Mouse (Mus musculus) right cerebral cortex, postnatal 25 days (tissue): ENCODE results near the gene Akt3.
A peak's percentile ranks its signal among the peaks of the same experiment; 100 is the strongest.

ENCODE experiments used
- DNase-seq: peaks from one replicate; pipeline ENCODE4 v3.0.0; 2022

Gene Akt3

GRCm38 (mm10) chr1:177046963-177047362 is 211.0 kb downstream of the Akt3 start:
- DNase-seq = no peak

GRCm38 (mm10) chr1:177045885-177046284 is 212.1 kb downstream of the Akt3 start:
- DNase-seq = no peak

- DNase-seq = no peak
Observed at GRCm38 (mm10) chr1:177040058-177040457, 217.9 kb downstream of the Akt3 start.

GRCm38 (mm10) chr1:177039093-177039674 is 218.8 kb downstream of the Akt3 start:
- DNase-seq = no peak

- DNase-seq = no peak
Observed at GRCm38 (mm10) chr1:177038383-177038782, 219.6 kb downstream of the Akt3 start.

GRCm38 (mm10) chr1:177035460-177035859 is 222.5 kb downstream of the Akt3 start:
- no peak for DNase-seq

GRCm38 (mm10) chr1:177032233-177032632 is 225.8 kb downstream of the Akt3 start:
- DNase-seq = no peak

GRCm38 (mm10) chr1:177031196-177031595 is 226.8 kb downstream of the Akt3 start:
- no peak for DNase-seq

- no peak for DNase-seq
Observed at GRCm38 (mm10) chr1:177030669-177031068, 227.3 kb downstream of the Akt3 start.

DNA sequence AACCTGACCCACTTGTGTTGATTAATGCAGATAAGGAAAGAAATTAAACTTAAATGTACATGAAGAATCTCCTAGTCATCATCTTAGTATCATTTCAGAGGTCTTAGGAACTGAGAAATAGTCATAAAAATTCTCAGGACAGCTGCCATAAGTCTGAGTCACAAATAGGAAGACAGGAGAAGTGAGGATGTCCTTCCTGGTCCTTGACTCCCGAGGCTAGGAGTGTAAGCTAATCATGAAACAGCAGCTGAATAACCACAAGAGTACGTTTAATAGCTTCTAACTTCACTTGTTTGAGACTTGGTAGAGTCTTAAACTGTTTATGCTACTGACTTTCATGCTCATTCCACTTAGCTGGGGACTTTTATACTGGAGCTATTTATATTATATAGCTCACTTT is 229.0 kb downstream of the Akt3 start:
- no peak for DNase-seq

GRCm38 (mm10) chr1:177027706-177028105 is 230.3 kb downstream of the Akt3 start:
- DNase-seq = peak; percentile 22

- DNase-seq = no peak
Observed at GRCm38 (mm10) chr1:177022751-177023150, 235.3 kb downstream of the Akt3 start.

GRCm38 (mm10) chr1:177019668-177020067 is 238.3 kb downstream of the Akt3 start:
- no peak for DNase-seq

- DNase-seq = no peak
Observed at GRCm38 (mm10) chr1:177018750-177019149, 239.3 kb downstream of the Akt3 start.

DNA sequence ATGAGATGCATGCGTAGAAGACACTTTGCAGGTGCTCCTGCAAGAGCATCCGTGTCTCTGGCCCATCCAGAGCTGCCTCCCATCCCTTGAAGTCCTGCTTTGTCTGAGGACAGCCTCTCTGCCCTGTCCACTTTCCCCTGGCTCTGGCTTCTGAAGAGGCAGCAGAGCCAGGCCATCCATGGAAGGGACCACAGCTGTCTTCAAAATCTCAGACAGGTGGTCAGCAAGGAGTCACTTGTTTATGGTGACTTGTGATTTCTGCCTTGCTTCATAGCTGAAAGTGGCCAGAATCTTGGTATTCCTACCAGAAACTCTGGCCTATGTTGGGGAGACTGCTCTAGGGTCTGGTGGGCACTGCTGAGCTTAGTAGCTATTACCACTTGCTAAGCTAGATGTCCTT is 241.3 kb downstream of the Akt3 start:
- no peak for DNase-seq

DNA sequence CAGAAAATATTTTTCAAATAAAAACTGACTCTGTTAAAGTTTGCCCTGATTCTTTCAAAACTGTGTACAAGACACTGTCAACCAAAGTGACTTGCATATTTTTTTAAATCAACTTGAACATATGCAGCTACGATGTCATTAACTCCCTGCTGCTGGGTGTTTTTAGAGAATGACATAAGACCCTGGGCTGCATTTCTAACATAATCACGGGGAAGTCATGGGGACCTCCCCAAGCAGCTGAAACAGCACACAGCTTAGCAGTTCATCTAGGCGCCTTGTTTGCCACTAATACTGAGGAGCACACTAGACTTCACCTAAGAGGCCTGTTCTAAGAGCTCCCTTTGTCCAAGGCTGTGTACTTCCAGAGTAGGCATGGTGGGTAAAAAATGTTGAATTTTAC is 242.1 kb downstream of the Akt3 start:
- no peak for DNase-seq

GRCm38 (mm10) chr1:177014921-177015439 is 243.0 kb downstream of the Akt3 start:
- no peak for DNase-seq

- DNase-seq = no peak
Observed at GRCm38 (mm10) chr1:177014346-177014745, 243.7 kb downstream of the Akt3 start.

DNA sequence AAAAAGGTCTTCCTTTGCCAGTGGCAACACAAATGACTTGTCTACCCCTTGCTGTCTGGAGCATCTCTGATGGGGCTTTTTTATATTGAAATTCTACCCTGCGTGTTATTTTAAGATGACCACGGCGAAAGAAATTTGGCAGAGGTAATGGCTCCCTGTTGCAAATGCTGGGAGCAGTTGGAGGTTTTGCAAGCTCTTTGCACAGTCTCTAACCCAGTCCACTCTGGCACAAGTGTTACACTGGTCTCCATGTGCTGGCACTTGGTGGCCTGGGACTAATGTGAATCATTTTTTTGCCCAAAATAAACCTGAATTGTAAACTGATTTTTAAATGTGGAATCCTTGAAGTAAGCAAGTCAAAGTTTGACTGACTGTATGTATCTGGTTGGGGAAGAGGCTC is 244.2 kb downstream of the Akt3 start:
- no peak for DNase-seq

DNA sequence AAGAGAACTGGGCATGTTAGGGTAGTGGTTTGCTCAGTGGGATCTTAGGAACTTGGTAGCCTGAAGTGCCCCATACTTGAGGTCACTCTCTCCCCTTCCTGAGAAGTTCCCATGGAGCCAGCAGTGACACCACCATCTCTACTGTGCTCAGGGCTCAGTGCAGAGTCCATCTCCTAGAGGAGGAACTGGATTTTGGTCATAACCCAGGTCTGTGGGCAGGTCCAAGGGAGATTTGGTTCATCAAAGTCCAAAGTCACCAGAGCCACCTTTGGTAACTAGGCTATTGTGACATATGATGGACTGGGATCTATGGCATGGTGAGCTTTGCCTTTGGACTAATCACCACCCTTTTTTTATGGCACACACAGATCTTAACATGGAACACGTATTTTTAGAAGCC is 244.7 kb downstream of the Akt3 start:
- no peak for DNase-seq

DNA sequence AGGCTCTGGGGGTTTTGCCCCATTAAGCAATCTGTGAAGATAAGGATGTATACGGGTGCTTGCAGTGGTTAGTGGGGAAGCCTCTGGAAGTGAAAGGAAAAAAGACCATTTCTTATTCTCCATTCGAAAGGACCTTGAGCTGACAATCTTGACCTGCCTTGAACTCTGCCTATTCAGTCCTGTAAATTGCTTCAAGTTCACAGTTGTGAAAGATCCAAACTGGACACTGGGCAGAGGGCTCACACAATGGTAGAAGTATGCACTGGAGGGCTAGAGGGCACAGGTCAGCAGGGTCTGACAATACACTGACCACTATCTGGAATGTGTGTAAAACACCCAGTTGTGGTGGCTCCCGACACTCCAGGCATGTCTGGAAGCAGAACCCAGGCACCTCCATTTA is 245.2 kb downstream of the Akt3 start:
- DNase-seq = no peak

GRCm38 (mm10) chr1:177011688-177012087 is 246.3 kb downstream of the Akt3 start:
- DNase-seq = no peak

DNA sequence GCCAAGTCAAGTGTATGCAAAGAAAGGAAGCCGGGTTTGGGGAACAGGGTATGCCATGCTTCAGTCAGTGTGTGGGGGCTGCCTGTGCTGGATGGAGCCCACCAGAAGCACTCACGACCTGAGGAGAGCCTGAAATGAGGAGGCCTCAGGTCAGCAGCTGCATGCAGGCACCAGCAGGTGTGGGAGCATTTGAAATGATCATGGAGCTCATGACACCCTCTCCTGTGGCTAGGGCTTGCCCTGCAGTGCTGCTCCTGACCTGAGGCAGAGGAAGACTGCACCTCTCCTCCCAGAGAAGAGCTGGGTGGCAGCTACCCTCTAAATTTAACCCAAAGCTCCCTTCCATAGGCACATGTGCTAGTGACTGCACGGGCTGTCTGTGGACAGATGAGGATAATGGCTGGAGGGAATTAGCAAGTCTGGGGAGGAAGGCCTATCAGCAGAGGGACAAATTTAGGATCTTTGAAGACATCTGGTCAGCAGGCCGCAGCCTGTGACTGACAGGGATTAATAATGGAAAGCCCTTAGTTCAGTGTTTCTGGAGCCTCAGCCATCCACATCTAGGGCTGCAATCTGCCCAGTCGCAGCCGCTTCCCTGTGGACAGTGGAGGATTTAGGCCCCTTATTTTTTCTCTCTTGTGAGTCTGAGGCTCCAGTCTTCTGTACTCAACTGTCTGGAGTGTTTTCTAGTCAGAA is 247.2 kb downstream of the Akt3 start:
- DNase-seq = no peak

GRCm38 (mm10) chr1:177010041-177010440 is 248.0 kb downstream of the Akt3 start:
- DNase-seq = no peak

GRCm38 (mm10) chr1:177008777-177009176 is 249.2 kb downstream of the Akt3 start:
- no peak for DNase-seq
